Mouse (Mus musculus) heart, embryonic 14.5 days (tissue): Measurements from ENCODE around the gene Mvb12a. TPM values are rescaled to one million over a fixed set of nuclear protein-coding genes. Genes with fewer than 3 reads are reported as not detected.
A peak's percentile ranks its signal among the peaks of the same experiment; 100 is the strongest.
"Not testable (repeated sequence)": the region's sequence is repeated elsewhere in the genome, so short reads cannot be mapped to it uniquely, and the experiment has no call there.

Experiments used
- ATAC-seq: fragments of 200-750 bp; cut with Nextera tagmentation; 2 replicates; pipeline ENCODE4 v1.8.0; 2017; ENCODE audit warnings: low read depth, moderate TSS enrichment; ENCODE audit not compliant: insufficient number of reproducible peaks, insufficient read depth, low FRiP score
- H3K27ac ChIP-seq, 2 experiments: fragments of 200-500 bp in 1 of 2; fragments of 300-500 bp in 1 of 2; sonication (generic) in 1 of 2; replicated peaks in 1 of 2; 2 replicates each; pipeline ENCODE4 v1.5.1; 2012 to 2014; ENCODE audit warnings: low read depth in 2 of 2, low read length in 2 of 2, control low read depth in 1 of 2, mild to moderate bottlenecking in 1 of 2, mixed read lengths in 1 of 2; ENCODE audit not compliant: control insufficient read depth in 1 of 2, insufficient read depth in 1 of 2
- H3K27me3 ChIP-seq: fragments of 300-500 bp; sonication (generic); 2 replicates; pipeline ENCODE4 v1.6.1; 2014; ENCODE audit warnings: mild to moderate bottlenecking, low read length, control low read depth; ENCODE audit not compliant: control insufficient read depth, insufficient read depth
- H3K36me3 ChIP-seq: fragments of 300-500 bp; sonication (generic); 2 replicates; pipeline ENCODE4 v1.6.1; 2014; ENCODE audit warnings: mild to moderate bottlenecking, control low read depth, low read length, mixed read lengths; ENCODE audit not compliant: control insufficient read depth, insufficient read depth
- H3K4me1 ChIP-seq, 2 experiments: fragments of 200-500 bp in 1 of 2; fragments of 300-500 bp in 1 of 2; sonication (generic) in 1 of 2; 2 replicates each; pipeline ENCODE4 v1.6.1; 2012 to 2014; ENCODE audit warnings: low read length in 2 of 2, control low read depth in 1 of 2, mixed read lengths in 1 of 2; ENCODE audit not compliant: control insufficient read depth in 2 of 2, insufficient read depth in 2 of 2
- H3K4me2 ChIP-seq: fragments of 300-500 bp; sonication (generic); 2 replicates; pipeline ENCODE4 v1.6.1; 2014; ENCODE audit warnings: mild to moderate bottlenecking, low read length
- H3K4me3 ChIP-seq, 2 experiments: fragments of 200-500 bp in 1 of 2; fragments of 300-500 bp in 1 of 2; sonication (generic) in 1 of 2; 2 replicates each; pipeline ENCODE4 v1.5.1; 2012 to 2014; ENCODE audit warnings: low read length in 2 of 2, mild to moderate bottlenecking in 2 of 2, control low read depth in 1 of 2, low read depth in 1 of 2, moderate library complexity in 1 of 2; ENCODE audit not compliant: control insufficient read depth in 1 of 2, insufficient read depth in 1 of 2
- H3K9ac ChIP-seq: fragments of 300-500 bp; sonication (generic); 2 replicates; pipeline ENCODE4 v1.6.1; 2014; ENCODE audit warnings: mild to moderate bottlenecking, low read length
- H3K9me3 ChIP-seq: fragments of 300-500 bp; sonication (generic); 2 replicates; pipeline ENCODE4 v1.6.1; 2016; ENCODE audit warnings: low read length, control low read depth; ENCODE audit not compliant: control insufficient read depth
- WGBS: fragments of 180-500 bp; shearing (Covaris S2); extraction: QIAGEN DNeasy Blood & Tissue Kit; methylation state at CpG from one replicate; pipeline ENCODE4 v1.1.7; 2014; 5-methylcytosine and 5-hydroxymethylcytosine counted together
- polyA plus RNA-seq: library from polyadenylated mRNA; unstranded; fragments of >200 nt; fragmentation: Nextera tagmentation; extraction: Ambion mirVana; gene quantifications from 2 replicates; pipeline ENCODE4 v1.2.1, GENCODE M21; 2014

Mvb12a gene
- polyA plus RNA-seq, 1 experiment from 2014 or later: 64.0 TPM

DNA sequence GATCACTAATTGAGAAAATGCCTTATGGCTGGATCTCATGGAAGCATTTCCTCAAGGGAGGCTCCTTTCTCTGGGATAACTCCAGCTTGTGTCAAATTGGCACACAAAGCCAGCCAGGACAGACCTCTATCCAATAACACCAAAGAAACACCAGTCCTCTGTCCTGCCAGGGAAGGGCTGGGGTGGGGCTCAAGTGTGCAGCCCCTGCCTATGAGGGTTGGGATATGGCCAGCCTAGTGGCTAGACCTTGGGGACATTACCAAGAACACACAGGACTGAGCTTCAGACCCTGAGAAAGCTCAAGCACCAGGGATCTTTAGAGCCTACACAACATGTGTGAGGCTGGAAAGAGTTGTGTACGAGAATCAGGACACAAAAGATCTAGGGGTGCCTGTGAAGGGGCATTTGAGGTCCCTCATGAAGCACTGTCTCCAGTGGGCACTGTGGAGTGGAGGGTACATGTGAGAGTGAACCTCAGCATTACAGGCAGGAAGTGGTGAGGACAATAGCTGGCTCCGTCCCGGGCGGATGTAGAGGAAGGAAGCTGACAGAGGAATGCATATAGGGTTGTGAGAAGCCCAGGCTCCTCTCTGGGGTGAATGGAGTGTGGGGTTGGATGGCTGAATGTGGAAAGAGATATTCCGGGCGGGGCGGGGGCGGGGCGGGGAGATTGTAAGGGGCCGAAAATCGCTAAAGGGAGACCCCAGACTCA is 14.2 kb upstream of the Mvb12a start:
- Histone ChIP-seq H3K36me3 (no peaks in the 10 kb centered on the region), H3K27ac (peak overlapping the region; percentile 88 to 95), H3K9ac (no peak overlapping the region), H3K4me1 (peaks cover 28 to 29% of the 10 kb centered on the region in 2 experiments), H3K4me3 (no peak overlapping the region), H3K4me2 (no peak overlapping the region), H3K27me3 (no peaks in the 10 kb centered on the region), H3K9me3 (no peaks in the 10 kb centered on the region)
- peak; percentile 70 for ATAC-seq
- 61% methylated on average over 11 of the region's 11 CpGs for WGBS

DNA sequence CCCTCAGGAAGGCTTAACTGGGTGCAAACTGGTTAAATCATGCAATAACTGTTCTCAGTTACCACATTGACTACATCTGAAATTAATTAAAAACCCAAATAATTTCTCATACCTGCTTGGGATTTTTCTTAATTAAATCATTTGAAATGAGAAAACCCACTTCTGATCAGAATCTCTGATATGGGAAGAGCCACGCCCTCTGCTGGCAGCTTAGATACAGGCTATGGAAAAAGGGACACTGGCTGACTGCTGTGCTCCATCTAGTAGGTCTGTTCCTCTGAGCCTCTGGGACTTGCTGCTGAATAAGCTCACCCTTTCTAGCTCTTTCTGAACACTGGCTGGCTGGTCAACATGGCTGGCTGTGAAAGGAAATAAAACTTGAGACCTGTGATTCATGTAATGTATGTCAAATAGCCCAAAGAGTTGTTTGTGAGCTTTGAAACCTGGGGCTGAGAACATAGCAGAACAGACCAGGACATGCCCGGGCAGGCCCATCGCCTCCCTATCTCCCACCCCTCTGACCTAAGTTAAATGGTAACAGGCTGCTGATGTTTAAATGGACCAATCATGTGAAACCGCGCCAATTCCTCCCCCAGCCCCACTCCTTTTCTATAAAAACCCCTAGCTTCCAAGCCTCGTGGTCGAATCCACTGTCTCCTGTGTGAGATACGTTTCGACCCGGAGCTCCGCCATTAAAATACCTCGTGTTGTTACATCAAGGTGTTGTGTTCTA is 11.8 kb upstream of the Mvb12a start:
- H3K9ac ChIP-seq, H3K4me2 ChIP-seq, H3K36me3 ChIP-seq, H3K9me3 ChIP-seq, H3K27me3 ChIP-seq, ATAC-seq, H3K4me3 ChIP-seq: not testable (repeated sequence)
- H3K27ac ChIP-seq: peak overlapping the region in 1 of 2 experiments; percentile 28; a peak in 1 of 4 replicates
- peaks cover 19 to 23% of the 10 kb centered on the region in 2 experiments for H3K4me1 ChIP-seq
- 57% methylated on average over 5 of the region's 12 CpGs for WGBS

DNA sequence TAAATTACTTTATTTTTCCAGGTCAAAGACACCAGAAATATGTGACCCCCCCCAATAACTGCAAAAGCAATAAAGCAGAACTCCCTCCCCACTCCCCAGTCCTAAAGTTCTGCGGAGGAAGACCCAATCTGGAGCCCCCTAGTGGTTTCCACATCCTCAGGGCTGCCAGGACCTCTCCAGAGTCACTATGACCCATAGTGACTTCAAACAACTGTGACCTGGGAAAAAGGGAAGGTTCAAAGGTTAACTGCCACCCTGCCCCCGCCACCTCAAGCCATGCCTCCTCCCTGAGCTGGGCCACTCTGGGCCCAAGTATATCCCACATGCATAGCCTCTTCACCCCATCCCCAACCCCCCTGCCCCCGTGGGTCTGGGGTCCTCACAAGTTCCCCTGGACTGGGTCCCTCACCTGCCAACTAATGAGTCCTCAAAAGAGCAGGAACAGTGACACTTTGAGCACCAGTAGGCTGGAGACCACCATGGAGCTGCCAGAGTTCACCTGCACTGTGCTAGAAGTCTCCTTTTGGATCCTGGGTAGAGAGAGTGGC is 8.4 kb upstream of the Mvb12a start:
- Histone ChIP-seq H3K36me3 (no peaks in the 10 kb centered on the region), H3K27ac (no peak overlapping the region), H3K4me1 (peaks cover 0 to 5% of the 10 kb centered on the region in 2 experiments; a peak in 3 of 4 replicates), H3K9ac (no peak overlapping the region), H3K4me3 (no peak overlapping the region), H3K9me3 (no peaks in the 10 kb centered on the region), H3K4me2 (no peak overlapping the region), H3K27me3 (no peaks in the 10 kb centered on the region)
- WGBS: 42% methylated on average over 3 of the region's 3 CpGs
- no peak for ATAC-seq

DNA sequence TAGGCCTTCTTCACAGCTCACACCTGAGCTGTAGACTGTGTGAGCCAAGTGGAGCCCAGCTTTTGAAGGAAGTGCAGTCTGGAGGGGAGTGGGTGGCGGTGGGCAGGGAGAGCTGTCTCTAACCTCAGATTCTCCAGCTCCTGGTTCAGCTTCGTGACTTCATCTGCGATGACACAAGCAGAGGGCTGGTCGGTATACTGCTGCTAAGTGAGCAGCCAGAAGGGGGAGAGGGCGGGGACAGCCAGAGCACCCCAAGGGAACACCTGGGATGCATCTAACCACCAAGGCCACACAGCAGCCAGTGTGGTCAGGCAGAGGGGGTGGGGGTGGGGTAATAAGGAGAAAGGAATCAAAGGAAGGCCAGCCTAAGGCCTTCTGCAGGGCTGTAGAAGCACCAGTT is 7.1 kb upstream of the Mvb12a start:
- no peak for ATAC-seq
- H3K27me3 ChIP-seq: no peaks in the 10 kb centered on the region
- 65% methylated on average over 5 of the region's 5 CpGs for WGBS
- H3K27ac ChIP-seq: no peak overlapping the region
- H3K36me3 ChIP-seq: no peaks in the 10 kb centered on the region
- H3K4me2 ChIP-seq: peak overlapping the region; percentile 80; the same call in 1 of the 2 replicates
- H3K4me1 ChIP-seq: peaks cover 0 to 5% of the 10 kb centered on the region in 2 experiments; a peak in 3 of 4 replicates
- H3K9ac ChIP-seq: no peak overlapping the region; the same call in 1 of the 2 replicates
- H3K4me3 ChIP-seq: no peak overlapping the region
- no peaks in the 10 kb centered on the region for H3K9me3 ChIP-seq

DNA sequence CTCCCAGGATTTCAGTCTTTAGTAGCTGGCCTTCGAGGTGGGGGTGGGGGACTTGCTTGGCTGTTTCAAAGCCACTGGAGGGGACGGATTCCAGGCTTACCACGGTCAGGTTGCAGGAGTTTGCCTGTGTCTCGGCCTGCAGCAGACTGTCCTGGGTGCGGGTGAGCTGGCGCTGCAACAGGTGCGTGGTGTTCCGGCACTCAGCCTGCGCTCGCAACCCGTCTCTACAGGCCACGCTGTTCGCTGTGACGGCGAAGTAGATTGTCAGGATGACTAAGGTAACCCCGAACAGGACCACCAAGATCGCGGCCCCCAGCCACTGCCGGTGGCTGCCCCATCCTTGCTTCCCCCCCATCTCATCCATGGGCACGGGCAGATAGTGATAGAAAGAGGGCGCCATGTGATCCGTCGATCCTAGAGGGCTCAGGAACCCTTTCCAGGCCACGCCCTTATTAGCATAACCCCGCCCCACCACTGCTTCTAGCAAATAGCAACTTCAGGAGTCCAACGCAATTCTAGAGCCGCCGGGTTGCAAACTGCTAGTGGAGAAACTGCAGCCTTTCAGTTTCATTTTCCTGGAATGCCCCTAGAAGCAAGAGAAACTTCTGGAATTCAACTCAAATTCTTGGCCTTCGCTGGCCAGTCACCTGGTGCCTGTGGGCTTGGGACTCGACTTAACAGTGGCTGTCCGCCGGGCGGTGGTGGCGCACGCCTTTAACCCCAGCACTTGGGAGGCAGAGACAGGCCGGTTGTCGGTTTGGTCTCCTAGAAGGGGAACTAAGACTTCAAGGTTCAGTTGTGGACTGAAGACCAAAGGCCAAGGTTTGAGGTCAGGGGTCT is 5.5 kb upstream of the Mvb12a start, which contains the start of gene Bst2:
Gene Bst2 (minus strand): TSS at position 429 of the 840 bp plus-strand sequence.
- Histone ChIP-seq H3K4me2 (peak within 1 kb of the TSS; percentile 80), H3K27me3 (no peaks in the 10 kb centered on the region), H3K4me3 (peak within 1 kb of the TSS; percentile 50 to 57), H3K9me3 (no peaks in the 10 kb centered on the region), H3K9ac (peak within 1 kb of the TSS; percentile 69), H3K4me1 (peaks cover 0 to 5% of the 10 kb centered on the region in 2 experiments; a peak in 3 of 4 replicates), H3K27ac (peak within 1 kb of the TSS; percentile 58 to 72), H3K36me3 (no peaks in the 10 kb centered on the region)
- peak; percentile 84 for ATAC-seq
- WGBS: 3% methylated on average over 37 of the region's 37 CpGs

DNA sequence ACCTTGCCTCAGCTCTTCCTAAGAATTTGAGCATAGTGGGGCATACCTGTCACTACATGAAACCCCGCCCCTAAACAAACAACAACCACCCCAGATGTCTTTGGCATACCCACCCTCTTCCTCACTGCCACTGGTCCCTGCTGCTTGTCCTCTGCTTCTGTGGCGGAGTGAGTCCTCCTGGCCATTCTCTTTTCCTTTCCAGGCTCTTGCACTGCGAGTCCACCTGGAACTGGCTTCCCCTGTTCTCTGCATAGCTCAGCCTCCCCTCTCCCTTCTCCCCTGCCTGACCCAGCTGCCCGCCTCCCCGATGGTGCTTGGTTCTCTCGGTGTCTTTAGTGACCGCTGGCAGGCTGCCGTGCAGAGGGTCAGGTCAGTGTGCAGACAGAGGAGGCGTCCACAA is 1.0 kb downstream of the Mvb12a start:
- Histone ChIP-seq H3K9me3 (no peaks in the 10 kb centered on the region), H3K36me3 (peaks cover 33% of the 10 kb centered on the region), H3K4me2 (peak overlapping the region; percentile 85), H3K4me3 (peak overlapping the region; percentile 69 to 89; a peak in 2 of 4 replicates), H3K4me1 (peaks cover 2 to 6% of the 10 kb centered on the region in 2 experiments; a peak in 2 of 4 replicates), H3K27me3 (no peaks in the 10 kb centered on the region), H3K27ac (no peak overlapping the region), H3K9ac (peak overlapping the region; percentile 80; the same call in 1 of the 2 replicates)
- no peak for ATAC-seq
- 84% methylated on average over 9 of the region's 9 CpGs for WGBS

DNA sequence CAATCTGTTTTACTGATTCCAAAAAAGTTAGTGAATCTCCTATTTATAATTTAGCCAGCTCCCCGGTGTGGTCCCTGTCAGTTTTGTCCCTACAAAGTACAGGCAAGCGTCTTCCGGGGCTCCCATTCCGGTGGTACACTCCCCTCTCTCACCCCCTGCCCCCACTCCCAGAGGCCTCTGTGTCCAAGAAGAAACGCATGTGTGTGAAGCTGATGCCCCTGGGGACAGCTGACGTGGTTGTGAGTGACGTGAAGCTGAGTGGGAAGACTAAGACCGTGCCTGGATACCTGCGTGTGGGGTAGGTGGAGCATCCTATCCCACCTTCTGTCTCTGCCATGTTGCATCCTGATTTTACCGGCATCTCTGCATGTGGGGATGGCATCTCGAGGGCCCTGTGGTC is 2.3 kb downstream of the Mvb12a start:
- Histone ChIP-seq H3K36me3 (peaks cover 34% of the 10 kb centered on the region), H3K9me3 (no peaks in the 10 kb centered on the region), H3K9ac (no peak overlapping the region), H3K4me1 (peaks cover 2 to 6% of the 10 kb centered on the region in 2 experiments; a peak in 2 of 4 replicates), H3K4me2 (no peak overlapping the region), H3K4me3 (no peak overlapping the region), H3K27me3 (no peaks in the 10 kb centered on the region), H3K27ac (no peak overlapping the region)
- WGBS: 87% methylated on average over 11 of the region's 11 CpGs
- ATAC-seq: no peak
